Mouse (Mus musculus): ENCODE results near the gene Cnih2. TPM values are rescaled to one million over a fixed set of nuclear protein-coding genes. Genes with fewer than 3 reads are reported as not detected.

The Cnih2 gene
- polyA plus RNA-seq (2015; fragmentation: Nextera tagmentation; extraction: Ambion mirVana) = 34.5 and 35.2 TPM in 2 replicates

DNA sequence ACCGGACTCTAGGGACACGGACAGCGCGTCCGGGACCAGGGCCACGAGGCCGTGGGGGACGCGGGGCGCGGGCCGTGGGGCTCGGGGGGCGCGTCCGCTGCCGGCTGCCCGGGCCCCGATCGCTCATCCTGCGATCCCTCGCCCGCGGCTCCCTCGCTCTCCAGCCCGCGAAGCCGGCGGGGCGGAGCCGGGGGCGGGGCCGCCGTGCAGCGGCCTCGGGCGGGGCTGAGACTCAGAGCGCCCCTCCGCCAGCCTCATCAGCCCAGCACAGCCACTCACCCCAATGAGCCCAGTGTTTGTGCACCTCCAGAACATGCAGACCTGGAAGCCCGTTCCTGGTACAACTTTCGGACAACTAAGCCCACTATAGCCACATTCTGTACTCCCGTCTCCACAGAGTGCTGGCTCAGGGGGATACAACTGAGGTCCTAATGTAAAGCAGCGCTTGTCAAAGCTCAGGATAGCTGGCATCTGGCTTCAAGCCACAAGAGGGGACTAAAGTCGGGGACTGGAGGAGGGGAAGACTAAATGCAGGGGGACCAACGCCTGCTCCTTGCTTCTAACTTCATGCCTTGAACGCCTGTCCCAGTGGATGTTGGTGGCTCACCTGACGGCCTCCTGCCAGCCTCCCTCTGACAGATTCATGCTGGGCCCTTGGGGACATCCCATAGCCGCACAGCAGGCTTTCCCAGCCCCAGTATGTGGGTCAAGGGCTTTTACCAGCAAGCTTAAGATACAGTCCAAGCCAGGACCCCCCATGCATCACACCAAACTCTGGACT is at the start of gene Cnih2:
Gene Cnih2, minus strand, starts transcription at position 159 of the 781 bp plus-strand sequence.
- H3K4me2 ChIP-seq (replicated peaks) = peak within 1 kb of the TSS; percentile 98
- peaks cover 46% of the 10 kb centered on the region for H3K36me3 ChIP-seq
- H3K9me3 ChIP-seq = no peaks in the 10 kb centered on the region
- 2% methylated on average over 42 of the region's 48 CpGs for WGBS
- peak within 1 kb of the TSS; percentile 58 for H3K27ac ChIP-seq
- peak within 1 kb of the TSS; percentile 74 for H3K4me3 ChIP-seq
- H3K27me3 ChIP-seq = no peaks in the 10 kb centered on the region
- H3K9ac ChIP-seq = peak within 1 kb of the TSS; percentile 96
- ATAC-seq (ENCODE audit: low FRiP score, low read depth) = peak; percentile 77
- peaks cover 56% of the 10 kb centered on the region for H3K4me1 ChIP-seq

DNA sequence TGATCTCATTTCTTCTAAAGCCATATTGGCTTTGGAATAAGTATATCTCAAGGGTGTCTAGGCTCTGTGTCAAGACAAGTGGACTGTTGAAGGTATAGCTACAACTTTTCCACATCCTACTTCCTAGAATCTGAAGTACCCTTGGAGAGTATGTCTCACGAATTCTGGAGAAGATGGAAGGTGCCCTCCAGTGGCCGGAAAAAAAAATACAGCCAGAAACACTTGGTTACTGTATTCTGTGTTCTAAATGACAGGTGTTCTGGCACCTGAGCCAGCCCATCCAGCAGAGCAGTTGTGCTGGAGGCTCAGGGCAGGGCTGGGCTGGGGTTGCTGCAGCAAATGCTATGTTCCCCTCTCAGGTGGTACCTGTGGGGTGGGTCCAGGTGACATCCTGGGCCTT is 41.3 kb upstream of the Cnih2 start:
- no peak for ATAC-seq (ENCODE audit: low FRiP score, low read depth)
- H3K9me3 ChIP-seq = no peaks in the 10 kb centered on the region
- H3K36me3 ChIP-seq = peaks cover 85% of the 10 kb centered on the region
- 3% methylated on average over 2 of the region's 2 CpGs for WGBS
- no peak overlapping the region for H3K4me2 ChIP-seq (replicated peaks)
- H3K27ac ChIP-seq = no peak overlapping the region
- H3K4me3 ChIP-seq = no peak overlapping the region
- H3K4me1 ChIP-seq = no peaks in the 10 kb centered on the region
- no peak overlapping the region for H3K9ac ChIP-seq
- no peaks in the 10 kb centered on the region for H3K27me3 ChIP-seq

GRCm38 (mm10) chr19:5131237-5131636 is 32.9 kb upstream of the Cnih2 start:
- H3K36me3 ChIP-seq = peaks cover 32% of the 10 kb centered on the region
- H3K27ac ChIP-seq = no peak overlapping the region
- H3K4me3 ChIP-seq = no peak overlapping the region
- H3K9me3 ChIP-seq = no peaks in the 10 kb centered on the region
- no peaks in the 10 kb centered on the region for H3K27me3 ChIP-seq
- H3K9ac ChIP-seq = no peak overlapping the region
- WGBS = 80% methylated on average over 4 of the region's 4 CpGs
- no peak for ATAC-seq (ENCODE audit: low FRiP score, low read depth)
- no peak overlapping the region for H3K4me2 ChIP-seq (replicated peaks)
- no peaks in the 10 kb centered on the region for H3K4me1 ChIP-seq

- no peak for ATAC-seq (ENCODE audit: low FRiP score, low read depth)
- Histone ChIP-seq H3K4me2 (replicated peaks) (no peak overlapping the region), H3K27ac (no peak overlapping the region), H3K27me3 (no peaks in the 10 kb centered on the region), H3K9ac (no peak overlapping the region), H3K4me1 (no peaks in the 10 kb centered on the region), H3K9me3 (no peaks in the 10 kb centered on the region), H3K36me3 (peaks cover 18% of the 10 kb centered on the region), H3K4me3 (no peak overlapping the region)
- WGBS = 37% methylated on average over 1 of the region's 1 CpGs
Measured at GRCm38 (mm10) chr19:5129770-5130169, 31.4 kb upstream of the Cnih2 start.

DNA sequence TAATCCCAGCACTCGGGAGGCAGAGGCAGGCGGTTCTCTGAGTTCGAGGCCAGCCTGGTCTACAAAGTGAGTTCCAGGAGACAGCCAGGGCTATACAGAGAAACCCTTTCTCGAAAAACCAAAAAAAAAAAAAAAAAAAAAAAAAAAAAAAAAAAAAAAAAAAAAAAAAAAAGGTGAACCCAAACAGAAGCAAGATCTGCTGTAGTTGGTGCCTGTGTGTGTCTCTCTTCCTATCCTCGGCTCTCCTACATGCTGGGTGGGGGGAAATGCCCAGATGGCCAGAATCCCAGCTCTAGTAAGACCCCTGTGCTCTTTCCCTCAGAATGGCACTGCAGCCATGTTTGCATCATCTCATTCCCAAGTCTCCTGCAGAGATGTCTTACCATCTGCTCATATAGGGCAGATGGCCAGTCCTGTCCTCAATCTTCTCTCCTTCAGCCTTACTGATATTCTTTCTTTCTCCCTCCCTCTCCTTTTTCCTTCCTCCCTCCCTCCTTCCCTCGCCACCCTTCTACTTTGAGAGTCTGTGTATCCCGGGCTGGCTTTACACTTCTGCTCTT is 25.8 kb upstream of the Cnih2 start:
- Histone ChIP-seq H3K27ac (no peak overlapping the region), H3K27me3 (no peaks in the 10 kb centered on the region), H3K9ac (no peak overlapping the region), H3K9me3 (no peaks in the 10 kb centered on the region), H3K4me3 (no peak overlapping the region), H3K4me2 (replicated peaks) (no peak overlapping the region), H3K4me1 (peaks cover under 1% of the 10 kb centered on the region; the same call in 1 of the 2 replicates), H3K36me3 (no peaks in the 10 kb centered on the region)
- no peak for ATAC-seq (ENCODE audit: low FRiP score, low read depth)
- 67% methylated on average over 7 of the region's 7 CpGs for WGBS

- Histone ChIP-seq H3K9ac (no peak overlapping the region), H3K27ac (no peak overlapping the region), H3K4me1 (peaks cover 8% of the 10 kb centered on the region; the same call in 1 of the 2 replicates), H3K36me3 (no peaks in the 10 kb centered on the region), H3K4me3 (no peak overlapping the region), H3K4me2 (replicated peaks) (no peak overlapping the region), H3K27me3 (no peaks in the 10 kb centered on the region), H3K9me3 (no peaks in the 10 kb centered on the region)
- ATAC-seq (ENCODE audit: low FRiP score, low read depth) = no peak
- WGBS = 83% methylated on average over 3 of the region's 3 CpGs
Measured at GRCm38 (mm10) chr19:5123241-5123640, 24.9 kb upstream of the Cnih2 start.

DNA sequence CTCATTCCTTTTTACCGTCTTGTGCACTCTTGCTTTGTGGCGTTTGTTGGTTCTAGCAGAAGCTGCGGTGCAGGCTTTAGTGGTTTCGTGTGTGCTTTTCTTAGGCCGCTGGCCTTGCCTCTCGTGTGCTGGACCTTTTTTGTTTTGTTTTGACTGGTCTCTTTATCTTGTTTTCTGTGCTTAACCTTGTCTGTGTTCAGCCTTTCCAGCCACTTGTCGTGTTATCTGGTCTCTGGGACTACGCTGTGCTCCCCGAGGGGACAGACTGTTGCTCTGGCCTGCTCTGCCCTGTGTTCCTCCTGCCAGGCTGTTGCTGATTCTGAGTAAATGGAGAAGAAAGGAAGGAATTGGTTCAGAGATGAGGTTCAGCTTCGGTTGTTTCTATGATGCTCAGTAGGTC is 24.2 kb upstream of the Cnih2 start:
- ATAC-seq (ENCODE audit: low FRiP score, low read depth) = no peak
- H3K9ac ChIP-seq = no peak overlapping the region
- 85% methylated on average over 10 of the region's 10 CpGs for WGBS
- peaks cover 8% of the 10 kb centered on the region; the same call in 1 of the 2 replicates for H3K4me1 ChIP-seq
- H3K9me3 ChIP-seq = no peaks in the 10 kb centered on the region
- H3K4me3 ChIP-seq = no peak overlapping the region
- no peaks in the 10 kb centered on the region for H3K27me3 ChIP-seq
- no peaks in the 10 kb centered on the region for H3K36me3 ChIP-seq
- no peak overlapping the region for H3K27ac ChIP-seq
- no peak overlapping the region for H3K4me2 ChIP-seq (replicated peaks)

- ATAC-seq (ENCODE audit: low FRiP score, low read depth) = no peak
- Histone ChIP-seq H3K9ac (peak within 1 kb of the TSS; percentile 83), H3K36me3 (peaks cover 21% of the 10 kb centered on the region), H3K27ac (peak within 1 kb of the TSS; percentile 90), H3K4me1 (peaks cover 19% of the 10 kb centered on the region), H3K27me3 (no peaks in the 10 kb centered on the region), H3K9me3 (no peaks in the 10 kb centered on the region), H3K4me3 (peak within 1 kb of the TSS; percentile 65), H3K4me2 (replicated peaks) (peak within 1 kb of the TSS; percentile 86)
- under 1% methylated on average over 18 of the region's 18 CpGs for WGBS
Measured at GRCm38 (mm10) chr19:5118384-5118698, 20.0 kb upstream of the Cnih2 start, which contains the start of gene Klc2. Klc2 (minus strand) TSS chr19:5118560.

- H3K4me1 ChIP-seq = peaks cover 19% of the 10 kb centered on the region
- under 1% methylated on average over 78 of the region's 83 CpGs for WGBS
- H3K27me3 ChIP-seq = no peaks in the 10 kb centered on the region
- peaks cover 27% of the 10 kb centered on the region for H3K36me3 ChIP-seq
- H3K27ac ChIP-seq = peak overlapping the region; percentile 90
- peak; percentile 92 for ATAC-seq (ENCODE audit: low FRiP score, low read depth)
- peak overlapping the region; percentile 65 for H3K4me3 ChIP-seq
- no peaks in the 10 kb centered on the region for H3K9me3 ChIP-seq
- peak overlapping the region; percentile 86 for H3K4me2 ChIP-seq (replicated peaks)
- H3K9ac ChIP-seq = peak overlapping the region; percentile 83
Measured at GRCm38 (mm10) chr19:5117494-5118383, 19.4 kb upstream of the Cnih2 start.

GRCm38 (mm10) chr19:5113783-5114182 is 15.5 kb upstream of the Cnih2 start:
- Histone ChIP-seq H3K4me3 (no peak overlapping the region), H3K27me3 (no peaks in the 10 kb centered on the region), H3K9ac (no peak overlapping the region; the same call in 1 of the 2 replicates), H3K27ac (no peak overlapping the region), H3K4me1 (peaks cover 15% of the 10 kb centered on the region), H3K4me2 (replicated peaks) (no peak overlapping the region), H3K9me3 (no peaks in the 10 kb centered on the region), H3K36me3 (peaks cover 67% of the 10 kb centered on the region)
- 96% methylated on average over 7 of the region's 7 CpGs for WGBS
- no peak for ATAC-seq (ENCODE audit: low FRiP score, low read depth)

GRCm38 (mm10) chr19:5109659-5110453 is 11.5 kb upstream of the Cnih2 start:
- Histone ChIP-seq H3K27ac (no peak overlapping the region), H3K9ac (no peak overlapping the region), H3K27me3 (no peaks in the 10 kb centered on the region), H3K4me1 (peaks cover 13% of the 10 kb centered on the region), H3K36me3 (peaks cover 69% of the 10 kb centered on the region), H3K4me2 (replicated peaks) (no peak overlapping the region), H3K4me3 (no peak overlapping the region), H3K9me3 (no peaks in the 10 kb centered on the region)
- WGBS = 74% methylated on average over 19 of the region's 19 CpGs
- no peak for ATAC-seq (ENCODE audit: low FRiP score, low read depth)

Measured in limb, embryonic 13.5 days (tissue).